Mouse (Mus musculus): ENCODE data around the gene Bicc1. TPM values are rescaled to one million over a fixed set of nuclear protein-coding genes. Genes with fewer than 3 reads are reported as not detected.

Gene Bicc1
- polyA plus RNA-seq (2015; fragmentation: Nextera tagmentation; extraction: Ambion mirVana) = 4.3 and 4.5 TPM in 2 replicates

DNA sequence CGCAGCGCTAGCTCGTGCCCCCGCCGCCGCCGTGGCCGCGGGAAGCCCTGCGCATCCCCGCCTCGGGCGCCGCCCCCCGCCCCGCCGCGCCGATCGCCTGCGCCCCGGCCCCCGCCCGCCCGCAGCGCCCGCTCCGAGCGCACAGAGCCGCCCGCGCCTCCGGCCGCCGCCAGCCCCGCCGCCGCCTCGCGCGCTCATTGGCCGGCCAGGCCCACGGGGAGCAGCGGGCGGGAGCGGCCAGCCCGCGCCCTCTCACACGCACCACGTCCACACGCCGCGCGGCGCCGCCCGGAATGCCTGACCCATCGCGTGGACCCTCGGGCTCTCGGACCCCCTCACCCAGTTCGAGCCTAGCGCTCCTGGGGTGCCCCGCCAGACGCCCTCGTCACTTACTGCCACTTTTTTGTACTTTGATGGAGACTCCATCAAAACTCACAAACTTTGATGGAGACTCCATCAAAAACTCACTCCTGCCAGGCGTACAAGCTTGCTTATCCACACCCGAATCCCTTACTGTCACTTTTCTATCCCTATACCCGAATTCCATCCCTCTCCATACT, at the start of gene Bicc1:
Bicc1 (minus strand) TSS at position 25 of the 560 bp plus-strand sequence.
- Histone ChIP-seq H3K36me3 (ENCODE audit: control insufficient read depth, insufficient read depth, low read length) (no peaks in the 10 kb centered on the region), H3K4me3 (ENCODE audit: low read depth, low read length) (peak within 1 kb of the TSS; percentile 78), H3K4me2 (ENCODE audit: low read length) (peak within 1 kb of the TSS; percentile 98), H3K27me3 (ENCODE audit: control insufficient read depth, insufficient read depth, low read depth, low read length) (0 out of 2 replicates have a peak, but pooled peaks cover 3% of the 10 kb centered on the region), H3K27ac (ENCODE audit: low read length) (no peak within 1 kb of the TSS), H3K9me3 (replicated peaks; ENCODE audit: control insufficient read depth, low read length, poor library complexity, severe bottlenecking) (no peaks in the 10 kb centered on the region), H3K9ac (ENCODE audit: low read depth, low read length) (peak within 1 kb of the TSS; percentile 78), H3K4me1 (ENCODE audit: control insufficient read depth, insufficient read depth, low read length) (peaks cover 8% of the 10 kb centered on the region)
- WGBS = 3% methylated on average over 15 of the region's 69 CpGs
- ATAC-seq = peak; percentile 91

DNA sequence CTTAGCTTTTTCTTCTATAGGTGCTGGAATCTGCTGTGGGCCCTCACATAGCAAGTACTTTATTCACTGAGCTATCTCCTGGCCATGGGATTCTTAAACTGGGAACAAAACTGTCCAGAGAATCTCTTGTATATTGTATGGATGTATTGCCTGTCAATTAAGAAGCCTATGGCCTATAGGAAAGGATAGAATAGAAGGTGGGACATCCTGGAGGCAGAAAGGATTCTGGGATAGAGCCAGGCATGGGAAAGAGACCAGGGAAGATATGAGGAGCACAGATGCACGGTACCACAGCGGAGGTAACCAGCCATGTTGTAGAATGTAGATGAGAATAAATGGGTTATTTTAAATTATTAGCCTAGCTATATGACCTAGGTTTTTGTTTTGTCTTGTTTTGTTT, 42.0 kb upstream of the Bicc1 start:
- 83% methylated on average over 2 of the region's 2 CpGs for WGBS
- H3K9me3 ChIP-seq (replicated peaks; ENCODE audit: control insufficient read depth, low read length, poor library complexity, severe bottlenecking) = no peaks in the 10 kb centered on the region
- no peak overlapping the region for H3K4me3 ChIP-seq (ENCODE audit: low read depth, low read length)
- H3K4me2 ChIP-seq (ENCODE audit: low read length) = no peak overlapping the region
- no peak overlapping the region for H3K27ac ChIP-seq (ENCODE audit: low read length)
- no peaks in the 10 kb centered on the region for H3K36me3 ChIP-seq (ENCODE audit: control insufficient read depth, insufficient read depth, low read length)
- no peak overlapping the region for H3K9ac ChIP-seq (ENCODE audit: low read depth, low read length)
- H3K4me1 ChIP-seq (ENCODE audit: control insufficient read depth, insufficient read depth, low read length) = no peaks in the 10 kb centered on the region
- H3K27me3 ChIP-seq (ENCODE audit: control insufficient read depth, insufficient read depth, low read depth, low read length) = no peaks in the 10 kb centered on the region
- no peak for ATAC-seq

- no peaks in the 10 kb centered on the region for H3K36me3 ChIP-seq (ENCODE audit: control insufficient read depth, insufficient read depth, low read length)
Measured at GRCm38 (mm10) chr10:71200964-71201363, 41.5 kb upstream of the Bicc1 start.

DNA sequence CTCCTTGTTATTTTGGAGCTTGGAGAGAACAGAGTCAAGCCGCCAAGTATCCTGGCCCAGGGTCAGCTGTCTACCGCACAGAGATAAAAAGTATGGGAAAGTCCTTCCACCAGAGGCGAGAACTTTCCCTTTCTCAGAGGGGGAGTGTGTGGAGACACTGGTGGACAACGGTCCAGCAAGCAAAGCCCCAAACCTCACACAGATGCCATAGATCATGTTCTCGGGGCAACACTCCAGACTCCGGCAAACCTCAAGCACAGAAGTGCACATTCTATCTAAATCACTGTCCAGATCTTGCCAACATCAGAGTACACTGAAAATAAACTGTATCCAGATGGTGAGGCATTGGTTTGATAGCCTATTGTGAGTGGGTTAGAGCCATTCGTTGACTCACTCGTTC, 39.2 kb upstream of the Bicc1 start:
- Histone ChIP-seq H3K27ac (ENCODE audit: low read length) (no peak overlapping the region), H3K4me3 (ENCODE audit: low read depth, low read length) (no peak overlapping the region), H3K27me3 (ENCODE audit: control insufficient read depth, insufficient read depth, low read depth, low read length) (no peaks in the 10 kb centered on the region), H3K36me3 (ENCODE audit: control insufficient read depth, insufficient read depth, low read length) (no peaks in the 10 kb centered on the region), H3K4me1 (ENCODE audit: control insufficient read depth, insufficient read depth, low read length) (peaks cover 5% of the 10 kb centered on the region; the same call in 1 of the 2 replicates), H3K9ac (ENCODE audit: low read depth, low read length) (no peak overlapping the region), H3K9me3 (replicated peaks; ENCODE audit: control insufficient read depth, low read length, poor library complexity, severe bottlenecking) (no peaks in the 10 kb centered on the region), H3K4me2 (ENCODE audit: low read length) (no peak overlapping the region)
- ATAC-seq = no peak
- WGBS = 93% methylated on average over 8 of the region's 8 CpGs

More at GRCm38 (mm10) chr10:71200964-71201363, 41.5 kb upstream of the Bicc1 start:
- Histone ChIP-seq H3K9me3 (replicated peaks; ENCODE audit: control insufficient read depth, low read length, poor library complexity, severe bottlenecking) (no peaks in the 10 kb centered on the region), H3K27me3 (ENCODE audit: control insufficient read depth, insufficient read depth, low read depth, low read length) (no peaks in the 10 kb centered on the region), H3K4me1 (ENCODE audit: control insufficient read depth, insufficient read depth, low read length) (no peaks in the 10 kb centered on the region), H3K27ac (ENCODE audit: low read length) (no peak overlapping the region), H3K4me3 (ENCODE audit: low read depth, low read length) (no peak overlapping the region), H3K9ac (ENCODE audit: low read depth, low read length) (no peak overlapping the region), H3K4me2 (ENCODE audit: low read length) (no peak overlapping the region)
- no peak for ATAC-seq
- WGBS = 54% methylated on average over 5 of the region's 5 CpGs

GRCm38 (mm10) chr10:71197036-71197785, 37.7 kb upstream of the Bicc1 start:
- WGBS = 72% methylated on average over 14 of the region's 14 CpGs

GRCm38 (mm10) chr10:71195501-71195900, 36.0 kb upstream of the Bicc1 start:
- no peak overlapping the region for H3K9ac ChIP-seq (ENCODE audit: low read depth, low read length)
- no peaks in the 10 kb centered on the region for H3K27me3 ChIP-seq (ENCODE audit: control insufficient read depth, insufficient read depth, low read depth, low read length)
- H3K4me1 ChIP-seq (ENCODE audit: control insufficient read depth, insufficient read depth, low read length) = peaks cover 5% of the 10 kb centered on the region; the same call in 1 of the 2 replicates
- no peak for ATAC-seq
- 46% methylated on average over 9 of the region's 9 CpGs for WGBS
- no peaks in the 10 kb centered on the region for H3K36me3 ChIP-seq (ENCODE audit: control insufficient read depth, insufficient read depth, low read length)
- H3K4me3 ChIP-seq (ENCODE audit: low read depth, low read length) = no peak overlapping the region
- H3K9me3 ChIP-seq (replicated peaks; ENCODE audit: control insufficient read depth, low read length, poor library complexity, severe bottlenecking) = 0 out of 2 replicates have a peak, but pooled peaks cover 4% of the 10 kb centered on the region
- no peak overlapping the region for H3K27ac ChIP-seq (ENCODE audit: low read length)
- no peak overlapping the region for H3K4me2 ChIP-seq (ENCODE audit: low read length)

More at GRCm38 (mm10) chr10:71197036-71197785, 37.7 kb upstream of the Bicc1 start:
- ATAC-seq = no peak
- Histone ChIP-seq H3K27me3 (ENCODE audit: control insufficient read depth, insufficient read depth, low read depth, low read length) (no peaks in the 10 kb centered on the region), H3K9me3 (replicated peaks; ENCODE audit: control insufficient read depth, low read length, poor library complexity, severe bottlenecking) (no peaks in the 10 kb centered on the region), H3K9ac (ENCODE audit: low read depth, low read length) (no peak overlapping the region), H3K27ac (ENCODE audit: low read length) (no peak overlapping the region), H3K4me1 (ENCODE audit: control insufficient read depth, insufficient read depth, low read length) (peaks cover 5% of the 10 kb centered on the region; the same call in 1 of the 2 replicates), H3K4me3 (ENCODE audit: low read depth, low read length) (no peak overlapping the region), H3K4me2 (ENCODE audit: low read length) (no peak overlapping the region), H3K36me3 (ENCODE audit: control insufficient read depth, insufficient read depth, low read length) (no peaks in the 10 kb centered on the region)

- WGBS = 85% methylated on average over 7 of the region's 7 CpGs
Measured at GRCm38 (mm10) chr10:71194713-71195112, 35.2 kb upstream of the Bicc1 start.

GRCm38 (mm10) chr10:71193319-71193718, 33.8 kb upstream of the Bicc1 start:
- Histone ChIP-seq H3K27me3 (ENCODE audit: control insufficient read depth, insufficient read depth, low read depth, low read length) (no peaks in the 10 kb centered on the region), H3K9me3 (replicated peaks; ENCODE audit: control insufficient read depth, low read length, poor library complexity, severe bottlenecking) (0 out of 2 replicates have a peak, but pooled peaks cover 4% of the 10 kb centered on the region), H3K4me1 (ENCODE audit: control insufficient read depth, insufficient read depth, low read length) (peaks cover 5% of the 10 kb centered on the region; the same call in 1 of the 2 replicates), H3K4me2 (ENCODE audit: low read length) (no peak overlapping the region), H3K9ac (ENCODE audit: low read depth, low read length) (no peak overlapping the region), H3K4me3 (ENCODE audit: low read depth, low read length) (no peak overlapping the region), H3K36me3 (ENCODE audit: control insufficient read depth, insufficient read depth, low read length) (no peaks in the 10 kb centered on the region), H3K27ac (ENCODE audit: low read length) (no peak overlapping the region)
- no peak for ATAC-seq
- 35% methylated on average over 7 of the region's 7 CpGs for WGBS

More at GRCm38 (mm10) chr10:71194713-71195112, 35.2 kb upstream of the Bicc1 start:
- Histone ChIP-seq H3K27me3 (ENCODE audit: control insufficient read depth, insufficient read depth, low read depth, low read length) (no peaks in the 10 kb centered on the region), H3K4me2 (ENCODE audit: low read length) (no peak overlapping the region), H3K9ac (ENCODE audit: low read depth, low read length) (no peak overlapping the region), H3K27ac (ENCODE audit: low read length) (no peak overlapping the region), H3K4me3 (ENCODE audit: low read depth, low read length) (no peak overlapping the region), H3K36me3 (ENCODE audit: control insufficient read depth, insufficient read depth, low read length) (no peaks in the 10 kb centered on the region), H3K4me1 (ENCODE audit: control insufficient read depth, insufficient read depth, low read length) (peaks cover 5% of the 10 kb centered on the region; the same call in 1 of the 2 replicates), H3K9me3 (replicated peaks; ENCODE audit: control insufficient read depth, low read length, poor library complexity, severe bottlenecking) (0 out of 2 replicates have a peak, but pooled peaks cover 4% of the 10 kb centered on the region)
- no peak for ATAC-seq

DNA sequence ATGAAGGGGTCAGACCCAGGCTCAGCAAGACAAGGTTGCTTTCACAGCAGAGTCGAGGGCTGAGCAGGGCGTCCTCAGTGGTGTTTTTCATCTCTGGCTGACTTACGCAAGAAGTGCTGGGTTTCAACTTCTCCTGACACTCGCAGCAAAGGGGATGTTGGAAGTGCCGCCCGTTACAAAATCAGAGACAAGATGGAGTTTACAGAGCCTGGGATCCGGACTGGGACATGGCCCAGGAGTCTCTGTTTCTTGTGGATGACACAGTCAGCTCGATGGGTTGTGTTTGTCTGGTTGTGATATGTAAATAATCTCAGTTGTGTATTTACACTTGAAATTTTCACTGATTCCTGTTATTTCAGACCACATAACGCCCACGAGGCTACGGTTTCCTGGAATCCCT, 33.4 kb upstream of the Bicc1 start:
- no peaks in the 10 kb centered on the region for H3K36me3 ChIP-seq (ENCODE audit: control insufficient read depth, insufficient read depth, low read length)
- peaks cover 5% of the 10 kb centered on the region; the same call in 1 of the 2 replicates for H3K4me1 ChIP-seq (ENCODE audit: control insufficient read depth, insufficient read depth, low read length)
- H3K9me3 ChIP-seq (replicated peaks; ENCODE audit: control insufficient read depth, low read length, poor library complexity, severe bottlenecking) = 0 out of 2 replicates have a peak, but pooled peaks cover 4% of the 10 kb centered on the region
- no peak overlapping the region for H3K4me3 ChIP-seq (ENCODE audit: low read depth, low read length)
- H3K9ac ChIP-seq (ENCODE audit: low read depth, low read length) = no peak overlapping the region
- H3K27ac ChIP-seq (ENCODE audit: low read length) = no peak overlapping the region
- 65% methylated on average over 11 of the region's 11 CpGs for WGBS
- no peaks in the 10 kb centered on the region for H3K27me3 ChIP-seq (ENCODE audit: control insufficient read depth, insufficient read depth, low read depth, low read length)
- H3K4me2 ChIP-seq (ENCODE audit: low read length) = no peak overlapping the region
- ATAC-seq = no peak

All from midbrain, embryonic 16.5 days (tissue).